Mouse (Mus musculus) mesoderm, embryonic 11.5 days (tissue): ENCODE data around the gene Carns1.
"Not testable (repeated sequence)": the region's sequence is repeated elsewhere in the genome, so short reads cannot be mapped to it uniquely, and the experiment has no call there.

Experiments
- DNase-seq: peaks from one replicate; pipeline ENCODE4 v3.0.0-alpha.2; 2012; ENCODE audit warnings: low read depth, low spot score

Carns1 gene

DNA sequence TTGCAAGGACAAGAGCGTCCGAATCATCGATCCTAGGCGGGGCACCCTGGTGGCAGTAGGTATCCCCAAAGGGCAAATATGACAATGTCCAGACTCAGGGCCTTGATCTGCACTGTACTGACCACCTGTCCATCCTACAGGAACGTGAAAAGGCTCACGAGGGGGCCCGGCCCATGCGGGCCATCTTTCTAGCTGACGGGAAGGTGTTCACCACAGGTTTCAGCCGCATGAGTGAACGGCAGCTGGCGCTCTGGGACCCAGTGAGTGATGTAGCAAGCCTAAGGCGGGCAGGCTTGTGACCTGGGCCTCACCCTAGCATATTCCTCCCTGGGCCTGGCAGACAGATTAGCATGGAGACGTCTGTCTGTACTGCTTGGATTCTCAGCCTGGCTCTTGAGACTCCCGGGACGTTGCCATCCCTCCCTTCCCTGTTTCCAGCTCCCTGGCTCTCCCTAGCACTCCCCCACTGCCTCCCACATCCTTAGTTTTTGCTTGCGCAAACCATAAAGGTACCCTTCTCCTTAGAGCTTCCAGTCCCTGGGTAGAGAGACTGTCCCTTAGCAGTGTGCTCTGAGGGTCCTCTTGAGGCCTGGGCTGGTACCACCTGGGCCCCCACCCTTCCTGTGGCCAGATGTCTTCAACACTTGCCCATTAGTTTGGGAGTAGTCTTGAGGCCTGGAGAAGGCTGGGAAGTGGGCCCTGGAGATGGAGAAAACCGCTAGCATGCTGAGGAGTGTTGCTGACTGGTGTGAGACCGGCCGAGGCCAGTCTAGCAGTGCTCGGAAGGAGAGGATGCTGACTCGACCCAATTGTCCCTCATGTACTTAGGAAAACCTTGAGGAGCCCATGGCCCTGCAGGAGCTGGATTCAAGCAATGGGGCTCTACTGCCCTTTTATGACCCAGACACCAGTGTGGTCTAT lies 24.5 kb downstream of the Carns1 start:
- no peak for DNase-seq

DNA sequence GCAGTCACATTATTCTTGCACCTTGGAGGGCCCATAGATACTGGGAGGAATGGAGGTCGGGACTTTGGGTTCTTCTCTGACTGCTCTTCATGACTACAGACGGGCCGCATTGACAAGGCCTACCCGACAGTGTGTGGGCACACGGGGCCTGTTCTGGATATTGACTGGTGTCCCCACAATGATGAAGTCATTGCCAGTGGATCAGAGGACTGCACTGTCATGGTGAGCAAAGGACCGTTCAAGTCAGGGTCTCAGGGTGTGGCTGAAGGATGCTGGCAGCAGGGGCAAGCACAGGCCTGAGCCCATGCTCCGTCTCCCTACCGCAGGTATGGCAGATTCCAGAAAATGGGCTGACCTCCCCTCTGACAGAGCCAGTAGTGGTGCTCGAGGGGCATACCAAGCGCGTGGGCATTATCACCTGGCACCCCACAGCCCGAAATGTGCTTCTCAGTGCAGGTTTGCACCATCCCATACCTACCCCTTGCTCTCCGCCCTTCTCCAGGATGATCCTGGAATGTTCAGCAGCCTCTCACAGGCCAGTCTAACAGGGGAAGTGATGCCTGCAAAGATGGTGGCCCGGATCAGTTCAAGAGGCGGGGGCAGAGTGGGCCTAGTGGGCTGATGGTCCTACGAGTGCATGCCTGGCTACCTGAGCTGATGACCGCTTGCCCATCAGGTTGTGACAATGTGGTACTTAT lies 25.4 kb downstream of the Carns1 start:
- DNase-seq: no peak

DNA sequence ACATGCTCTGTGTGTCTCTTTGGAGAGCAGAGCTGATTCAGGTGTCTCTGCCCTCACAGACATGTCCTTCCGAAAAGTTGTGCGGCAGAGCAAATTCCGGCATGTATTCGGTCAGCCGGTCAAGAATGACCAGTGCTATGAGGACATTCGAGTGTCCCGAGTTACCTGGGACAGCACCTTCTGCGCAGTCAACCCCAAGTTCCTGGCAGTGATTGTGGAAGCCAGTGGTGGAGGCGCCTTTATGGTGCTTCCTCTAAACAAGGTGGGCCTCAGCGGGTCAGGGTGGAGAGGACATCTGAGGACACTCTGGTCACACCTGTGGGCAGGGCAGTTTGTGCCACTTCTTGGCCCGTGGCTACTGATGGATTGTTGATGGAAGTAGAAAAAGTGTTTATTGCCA lies 26.0 kb downstream of the Carns1 start:
- DNase-seq: no peak

DNA sequence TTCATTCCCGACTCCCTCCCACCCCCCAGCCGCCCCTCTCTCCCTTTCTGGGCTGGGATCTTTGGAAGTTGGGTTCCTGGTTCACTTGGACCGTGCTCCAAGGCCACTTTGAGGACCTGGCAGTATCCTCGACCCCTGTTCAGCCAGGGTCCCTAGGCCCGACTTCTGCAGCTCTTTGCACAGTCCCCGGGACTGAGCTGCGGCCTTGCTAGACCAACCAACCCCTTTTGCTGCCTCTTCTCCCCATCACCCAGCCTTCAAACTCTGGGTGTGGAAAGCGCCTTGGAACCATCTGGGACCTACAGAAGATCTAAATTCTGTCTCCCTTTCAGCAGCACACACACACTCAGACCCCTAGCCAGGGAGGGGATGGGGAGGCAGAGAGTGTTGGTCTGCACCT lies 26.5 kb downstream of the Carns1 start:
- no peak for DNase-seq

DNA sequence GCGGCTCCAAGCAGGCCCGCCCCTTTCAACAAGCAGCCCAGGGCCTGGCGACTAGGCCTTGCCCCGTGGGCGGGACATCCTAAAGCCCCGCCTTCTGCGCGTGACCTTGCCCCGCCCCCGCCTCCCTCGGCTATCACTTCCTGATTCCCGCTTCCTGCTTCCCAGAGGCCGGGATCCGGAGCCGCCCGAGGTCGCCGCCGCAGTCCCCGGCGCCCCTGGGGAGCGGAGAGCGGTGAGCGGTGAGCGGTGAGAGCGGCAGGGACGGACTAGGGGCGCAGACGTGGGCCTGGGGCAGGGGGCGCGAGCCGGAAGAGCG lies 26.8 kb downstream of the Carns1 start, which contains the start of gene Coro1b:
Gene Coro1b, plus strand, starts transcription at position 129 of the 316 bp plus-strand sequence.
- peak; percentile 94 for DNase-seq

DNA sequence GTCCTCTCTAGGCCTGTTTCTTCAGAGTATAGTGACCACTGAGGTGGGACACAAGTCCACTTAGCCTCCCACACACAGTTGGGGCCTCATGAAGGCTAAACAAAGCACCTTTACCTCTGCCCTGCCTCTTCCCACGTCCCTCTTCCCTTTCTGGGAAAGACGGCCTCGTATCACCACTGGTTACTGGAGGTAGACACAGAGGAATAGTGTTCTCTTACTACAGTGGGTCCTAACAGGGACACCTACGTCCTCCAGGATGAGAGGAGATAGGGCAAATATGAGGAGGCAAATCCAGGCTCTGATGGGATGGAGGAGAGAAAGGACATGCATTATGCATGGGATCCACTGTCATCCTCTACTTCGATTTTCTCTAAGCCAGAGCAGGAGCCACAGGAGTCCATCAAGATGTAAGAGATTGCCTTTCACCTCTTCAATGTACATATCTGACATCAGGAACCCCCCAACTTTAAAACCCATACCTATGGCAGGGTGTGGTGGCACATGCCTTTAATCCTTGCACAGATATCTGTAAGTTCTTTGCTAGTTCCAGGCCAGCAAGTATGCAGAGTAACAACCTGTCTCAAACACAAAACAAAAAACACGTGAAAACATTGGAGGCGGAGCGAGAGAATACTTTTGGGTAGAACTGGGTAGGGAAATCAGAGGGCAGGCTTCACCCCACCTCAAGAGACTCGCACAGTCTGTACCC lies 27.3 kb downstream of the Carns1 start:
- no peak for DNase-seq

DNA sequence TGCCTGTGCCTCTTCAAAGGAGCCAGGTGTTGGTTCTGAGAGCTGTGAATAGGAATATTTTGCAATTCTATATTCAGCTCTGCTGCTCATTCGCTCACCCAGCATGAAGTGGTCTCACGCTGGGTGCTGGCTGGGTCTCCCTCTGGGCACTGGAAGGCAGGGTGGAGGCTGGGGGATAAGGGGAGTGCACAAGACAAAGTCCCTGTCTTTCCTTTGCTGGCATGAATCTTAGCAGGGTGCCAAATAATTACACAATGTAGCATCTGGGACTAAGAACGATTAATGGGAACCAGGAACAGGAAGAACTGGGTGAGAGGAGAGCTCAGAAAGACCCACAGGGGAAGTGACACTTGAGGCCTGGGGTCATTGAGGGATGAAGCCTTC lies 28.3 kb downstream of the Carns1 start:
- no peak for DNase-seq

DNA sequence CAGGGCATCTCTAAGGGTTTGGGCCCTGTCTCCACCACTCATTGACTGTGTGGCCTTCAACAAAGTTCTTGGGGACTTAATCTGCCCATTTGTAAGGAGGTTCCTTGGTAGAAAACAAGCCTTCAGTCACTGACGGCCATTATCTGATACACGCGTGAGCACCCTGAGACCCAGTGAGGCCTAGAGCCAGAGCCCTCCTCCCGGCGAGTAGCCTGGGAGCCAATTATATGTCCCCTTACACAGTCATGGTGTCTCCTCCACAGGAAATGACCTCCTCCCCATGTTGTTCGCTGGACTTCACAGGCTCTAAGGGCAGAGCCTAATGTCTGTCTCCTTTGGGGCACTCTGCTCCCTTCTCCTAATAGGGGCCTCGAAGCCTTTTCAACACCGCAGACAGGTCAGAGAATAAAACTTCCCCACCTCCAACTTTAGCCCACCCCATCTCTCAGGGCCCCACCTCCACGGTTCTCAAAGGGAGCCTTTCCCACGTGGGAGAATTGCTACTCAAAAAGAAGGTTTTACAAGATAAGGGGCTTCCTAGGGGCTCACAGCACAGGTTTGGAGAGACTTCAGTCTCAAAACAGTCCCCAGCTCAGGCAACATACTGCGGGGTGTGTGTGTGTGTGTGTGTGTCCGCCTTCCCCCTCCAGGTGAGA lies 28.8 kb downstream of the Carns1 start:
- no peak for DNase-seq

DNA sequence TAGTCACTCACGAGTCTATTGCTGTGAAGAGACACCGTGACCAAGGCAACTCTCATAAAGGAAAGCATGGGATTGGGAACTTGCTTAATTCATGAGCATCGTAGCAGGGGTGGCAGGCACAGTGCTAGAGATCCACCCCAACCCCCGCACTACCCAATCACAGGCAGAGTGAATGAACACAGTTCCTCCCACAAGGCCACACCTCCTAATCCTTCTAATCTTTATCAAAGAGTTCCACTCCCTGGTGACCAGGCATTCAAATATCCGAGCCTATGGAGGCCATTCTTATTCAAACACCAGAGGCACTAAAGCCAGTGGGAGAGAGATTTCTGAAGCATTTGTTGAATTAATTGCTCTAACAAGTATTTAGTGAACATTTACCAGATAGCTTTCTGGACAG lies 29.3 kb downstream of the Carns1 start:
- no peak for DNase-seq

DNA sequence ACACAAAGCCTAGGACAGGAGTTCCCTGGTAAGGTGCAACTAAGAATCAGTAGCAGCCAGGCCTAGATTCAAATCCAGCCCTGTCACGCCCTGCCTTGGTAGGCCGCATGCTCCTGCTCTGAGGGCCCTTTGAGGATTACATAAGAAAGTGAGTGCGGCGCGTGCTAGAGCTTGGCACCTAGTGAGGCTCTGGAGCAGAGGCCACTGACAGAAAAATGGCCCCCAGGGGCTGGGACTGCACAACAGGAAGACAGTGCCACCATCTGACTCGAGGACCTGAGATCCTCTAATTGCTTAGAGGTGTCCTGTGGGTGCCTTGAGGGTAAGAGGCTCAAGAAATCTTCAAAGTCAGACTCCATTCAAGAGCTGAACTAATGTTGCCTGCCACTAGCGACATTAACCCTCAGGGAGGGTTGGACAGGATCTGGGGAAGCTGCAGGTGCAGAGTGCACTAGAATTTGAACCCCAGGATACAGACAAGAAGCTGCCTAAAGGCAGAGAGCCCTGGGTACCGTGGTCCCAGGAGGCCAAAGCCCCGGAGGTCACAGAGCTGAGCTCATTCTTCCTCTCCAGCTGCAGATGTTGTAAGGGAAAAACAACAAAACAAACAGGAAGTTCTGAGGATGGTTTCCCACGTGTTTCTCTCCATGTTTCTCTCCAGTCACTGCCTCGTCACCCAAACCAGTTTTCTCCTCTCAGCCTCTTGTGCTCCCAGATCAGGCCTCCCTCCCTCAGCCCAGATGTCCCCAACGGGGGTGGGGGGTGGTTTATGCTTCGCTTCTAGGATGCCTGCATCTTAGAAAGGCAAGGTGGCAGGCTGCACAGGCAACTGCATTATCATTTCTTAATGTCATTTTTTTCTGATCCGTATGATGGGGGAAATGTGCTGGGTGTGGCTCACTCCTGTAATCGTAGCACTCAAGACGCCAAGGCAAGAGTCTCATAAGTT lies 30.5 kb downstream of the Carns1 start:
- DNase-seq: no peak

DNA sequence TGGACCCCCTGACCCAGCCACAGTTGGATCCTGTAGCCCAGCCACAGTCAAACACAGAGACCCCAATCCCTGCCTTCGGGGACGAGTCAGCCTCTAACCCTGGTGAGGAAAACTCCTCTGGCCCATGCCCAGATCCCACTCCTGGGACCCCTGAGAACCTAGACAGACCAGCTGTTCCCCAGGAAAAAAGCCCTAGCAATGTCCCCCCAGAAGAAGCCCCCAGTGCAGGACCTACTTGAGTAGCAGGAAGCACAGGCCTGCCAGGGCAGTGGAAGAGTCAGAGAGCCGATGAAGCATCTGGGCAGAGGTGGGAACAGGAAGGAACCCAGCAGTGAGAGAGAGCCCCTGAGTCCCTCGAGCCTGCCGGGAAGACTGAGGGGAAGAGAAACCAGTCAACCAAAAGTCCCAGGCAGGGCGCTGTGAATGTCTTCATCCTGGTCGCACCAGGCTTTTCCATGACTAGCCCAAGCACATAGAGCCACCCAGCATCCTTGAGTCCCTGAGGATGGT lies 31.5 kb downstream of the Carns1 start, which contains the start of gene Cabp4:
Gene Cabp4, minus strand, starts transcription at position 275 of the 510 bp plus-strand sequence.
- no peak for DNase-seq

DNA sequence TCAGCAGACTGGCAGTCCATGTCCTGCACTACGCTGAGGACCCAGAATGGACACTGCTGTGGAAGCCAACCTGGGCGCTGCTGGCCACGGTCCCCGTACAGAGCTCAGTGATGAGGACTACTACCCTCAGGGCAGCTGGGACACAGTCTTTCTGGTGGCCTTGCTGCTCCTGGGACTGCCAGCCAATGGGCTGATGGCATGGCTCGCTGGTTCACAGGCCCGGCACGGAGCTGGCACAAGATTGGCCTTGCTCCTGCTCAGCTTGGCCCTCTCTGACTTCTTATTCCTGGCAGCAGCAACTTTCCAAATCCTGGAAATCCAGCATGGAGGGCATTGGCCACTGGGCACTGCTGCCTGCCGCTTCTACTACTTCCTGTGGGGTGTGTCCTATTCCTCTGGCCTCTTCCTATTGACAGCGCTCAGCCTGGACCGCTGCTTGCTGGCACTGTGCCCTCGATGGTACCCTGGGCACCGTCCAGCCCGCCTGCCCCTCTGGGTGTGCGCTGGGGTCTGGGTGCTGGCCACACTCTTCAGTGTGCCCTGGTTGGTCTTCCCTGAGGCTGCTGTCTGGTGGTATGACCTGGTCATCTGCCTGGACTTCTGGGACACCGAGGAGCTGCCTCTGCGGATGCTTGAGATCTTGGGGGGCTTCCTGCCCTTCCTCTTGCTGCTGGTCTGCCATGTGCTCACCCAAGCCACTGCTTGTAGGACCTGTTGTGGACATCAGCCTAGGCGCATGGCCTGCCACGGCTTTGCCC lies 32.7 kb downstream of the Carns1 start:
- DNase-seq: no peak

DNA sequence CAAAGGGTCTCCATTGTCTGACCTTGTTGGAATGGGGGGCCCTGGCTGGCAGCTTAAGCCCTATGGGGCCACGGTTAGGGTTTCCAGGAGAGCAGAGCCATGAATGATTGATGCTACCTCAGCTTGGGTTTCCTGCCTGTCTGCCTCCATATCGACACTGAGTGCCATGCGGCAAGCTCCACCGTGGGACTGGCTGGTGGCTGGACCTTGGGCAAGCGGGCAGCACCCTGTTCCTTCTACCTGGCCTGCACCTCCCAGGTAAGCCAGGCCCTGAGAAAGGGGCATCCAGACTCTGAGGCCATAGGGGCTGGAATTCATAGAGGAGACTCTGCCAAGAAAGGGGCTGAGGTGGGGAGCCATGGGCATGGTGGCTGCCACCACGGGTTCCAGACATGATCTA lies 35.1 kb downstream of the Carns1 start:
- DNase-seq: no peak

DNA sequence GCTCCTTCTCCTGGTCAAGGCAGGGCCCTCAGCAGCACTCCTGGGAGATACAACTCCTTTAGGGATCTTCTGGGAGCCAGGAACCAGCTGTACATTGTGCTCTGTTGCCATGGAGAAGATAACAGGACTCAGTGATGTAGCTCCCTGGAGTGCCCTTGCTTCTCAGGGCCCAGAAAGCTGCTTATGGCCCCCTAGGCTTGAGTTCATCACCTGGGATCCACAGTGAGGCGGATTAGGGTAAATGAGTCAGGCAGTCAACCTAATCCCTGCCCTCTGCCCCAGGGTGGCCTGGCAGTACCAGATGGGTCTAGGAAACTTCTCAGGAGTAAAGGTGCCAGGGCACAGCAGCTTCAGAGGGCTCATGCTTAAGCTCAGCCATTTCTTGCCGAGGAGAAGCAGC lies 35.8 kb downstream of the Carns1 start, which contains the start of gene Gpr152:
Gene Gpr152, plus strand, starts transcription at position 342 of the 400 bp plus-strand sequence.
- no peak for DNase-seq

DNA sequence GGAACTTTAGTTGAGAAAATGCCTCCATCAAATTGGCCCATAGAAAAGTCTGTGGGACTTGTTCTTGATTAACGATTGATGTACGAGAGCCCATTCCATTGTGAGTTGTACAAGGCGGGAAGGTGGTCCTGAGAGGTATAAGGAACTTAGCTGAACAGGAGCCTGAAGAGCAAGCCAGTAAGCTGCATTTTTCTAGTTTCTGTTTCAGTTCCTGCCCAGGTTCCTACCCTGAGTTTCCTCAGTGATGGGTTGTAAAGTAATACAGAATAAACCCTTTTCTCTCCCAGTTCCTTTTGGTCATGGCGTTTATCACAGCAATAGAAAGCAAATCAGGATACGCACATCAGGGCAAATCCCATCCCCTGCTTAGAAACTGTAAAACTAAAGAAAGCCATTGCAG lies 37.4 kb downstream of the Carns1 start:
- DNase-seq: no peak

DNA sequence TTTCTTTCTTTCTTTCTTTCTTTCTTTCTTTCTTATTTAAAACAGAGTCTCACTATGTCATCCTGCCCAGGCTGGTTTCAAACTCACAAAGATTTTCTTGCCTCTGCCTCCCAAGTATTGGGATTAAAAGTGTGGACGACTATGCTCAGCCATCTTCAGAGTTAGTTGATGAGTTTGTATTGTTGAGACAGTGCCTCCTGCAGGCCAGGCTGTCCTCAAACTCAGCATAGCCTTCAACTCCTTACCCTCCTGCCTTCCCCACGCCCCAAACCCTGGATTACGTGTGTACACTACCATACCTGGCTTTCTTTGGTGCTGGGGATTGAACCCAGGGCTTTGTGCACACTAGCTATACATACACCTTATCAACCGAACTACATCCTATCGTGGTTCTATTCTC lies 38.8 kb downstream of the Carns1 start:
- DNase-seq: no peak

DNA sequence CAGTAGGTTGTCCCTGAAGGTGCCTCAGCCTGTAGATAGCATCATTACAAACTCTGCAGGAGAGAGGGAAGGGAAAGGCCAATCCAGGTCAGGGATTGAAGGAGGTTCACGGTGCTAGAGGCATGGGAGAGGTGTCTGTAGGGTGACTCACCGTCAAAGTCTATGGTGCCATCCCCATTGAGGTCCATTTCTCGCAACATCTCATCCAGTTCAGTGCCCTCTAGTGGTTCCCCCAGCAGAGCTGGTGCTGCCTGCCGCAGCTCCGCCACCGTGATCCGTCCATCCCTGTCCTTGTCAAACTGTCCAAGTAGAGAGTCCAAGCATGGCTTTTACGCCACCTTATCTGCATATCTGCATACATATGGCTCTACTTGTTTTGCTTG lies 39.3 kb downstream of the Carns1 start:
- not testable (repeated sequence) for DNase-seq

DNA sequence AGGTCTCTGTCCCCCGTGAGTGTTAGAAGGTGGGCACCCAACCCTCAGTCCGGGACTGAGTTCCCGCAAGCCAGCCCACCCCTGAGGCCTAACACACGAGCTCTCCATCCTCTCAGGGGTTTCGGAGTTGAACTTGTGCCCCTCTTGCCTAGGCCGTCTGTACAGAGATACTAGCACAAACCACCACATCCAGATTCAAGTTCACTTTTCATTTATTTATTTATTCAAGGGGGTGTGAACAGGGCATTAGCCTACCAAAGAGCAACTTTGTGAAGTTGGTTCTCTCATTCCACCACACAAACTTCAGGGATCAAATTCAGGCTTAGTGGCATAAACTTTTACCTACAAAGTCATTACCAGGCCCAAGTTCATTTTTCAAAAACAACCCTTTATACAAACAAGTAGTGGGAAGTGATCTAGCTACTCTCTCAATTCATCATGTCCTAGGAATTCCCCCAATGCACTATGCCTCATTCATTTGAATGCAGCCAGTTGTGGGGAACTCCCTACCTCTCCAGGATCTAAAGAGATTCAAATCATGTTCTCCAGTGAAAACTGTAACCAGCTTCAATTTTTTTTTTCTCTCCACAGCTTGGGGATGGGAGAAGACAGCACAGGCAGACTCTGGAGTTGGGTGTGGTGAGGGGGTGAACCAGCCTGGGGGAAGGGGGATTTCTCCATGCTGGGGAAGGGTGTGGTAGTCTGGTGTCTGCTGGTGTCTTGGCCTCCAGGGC lies 39.9 kb downstream of the Carns1 start:
- DNase-seq: not testable (repeated sequence)

DNA sequence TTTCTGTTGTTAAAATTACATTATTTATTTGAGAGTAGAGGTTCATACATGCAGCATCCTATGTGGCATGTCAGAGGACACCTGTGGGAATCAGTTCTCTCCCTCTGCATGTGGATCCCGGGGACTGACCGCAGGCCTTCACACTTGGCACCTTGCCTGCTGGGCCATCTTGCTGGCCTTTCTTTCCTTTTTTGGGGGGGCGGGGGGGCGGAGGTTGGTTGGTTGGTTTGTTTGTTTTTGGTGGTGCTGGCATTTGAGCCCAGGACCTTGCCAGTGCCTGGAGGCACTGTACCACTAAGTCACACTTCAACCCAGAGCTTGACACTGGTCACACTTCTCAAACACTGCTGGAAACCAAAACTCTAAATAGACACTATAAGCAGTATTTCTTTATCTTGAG lies 40.9 kb downstream of the Carns1 start:
- DNase-seq: no peak
